Mouse (Mus musculus) embryo, embryonic 11.5 days (tissue): ENCODE data around the gene Marveld2.

Experiments
- DNase-seq: peaks from one replicate; pipeline ENCODE4 v3.0.0-alpha.2; 2012; ENCODE audit warnings: low read depth, low spot score

Marveld2 gene

GRCm38 (mm10) chr13:100600317-100600716 is 16.5 kb downstream of the Marveld2 start:
- no peak for DNase-seq

DNA sequence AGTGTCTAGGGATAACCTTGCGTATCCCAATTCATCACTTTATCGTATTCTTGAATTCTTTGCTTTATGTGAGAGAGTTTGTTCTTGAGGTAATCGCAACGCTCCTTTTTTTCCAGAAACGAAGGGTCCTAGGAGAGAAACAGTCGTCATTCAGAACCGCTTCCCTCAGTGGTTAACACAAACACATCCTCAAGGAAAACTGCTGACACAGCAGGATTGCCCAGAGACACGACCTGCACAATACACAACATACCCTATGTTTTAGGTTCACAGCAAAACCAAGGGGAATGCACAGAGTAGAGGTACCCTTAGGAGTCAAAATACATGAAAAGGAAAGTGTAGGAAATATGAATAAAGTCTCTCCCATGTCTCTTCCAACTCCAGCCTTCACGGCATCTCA is 19.5 kb downstream of the Marveld2 start:
- no peak for DNase-seq

- no peak for DNase-seq
Observed at GRCm38 (mm10) chr13:100595552-100595885, 21.3 kb downstream of the Marveld2 start.

- DNase-seq = no peak
Observed at GRCm38 (mm10) chr13:100594838-100595551, 21.8 kb downstream of the Marveld2 start.

DNA sequence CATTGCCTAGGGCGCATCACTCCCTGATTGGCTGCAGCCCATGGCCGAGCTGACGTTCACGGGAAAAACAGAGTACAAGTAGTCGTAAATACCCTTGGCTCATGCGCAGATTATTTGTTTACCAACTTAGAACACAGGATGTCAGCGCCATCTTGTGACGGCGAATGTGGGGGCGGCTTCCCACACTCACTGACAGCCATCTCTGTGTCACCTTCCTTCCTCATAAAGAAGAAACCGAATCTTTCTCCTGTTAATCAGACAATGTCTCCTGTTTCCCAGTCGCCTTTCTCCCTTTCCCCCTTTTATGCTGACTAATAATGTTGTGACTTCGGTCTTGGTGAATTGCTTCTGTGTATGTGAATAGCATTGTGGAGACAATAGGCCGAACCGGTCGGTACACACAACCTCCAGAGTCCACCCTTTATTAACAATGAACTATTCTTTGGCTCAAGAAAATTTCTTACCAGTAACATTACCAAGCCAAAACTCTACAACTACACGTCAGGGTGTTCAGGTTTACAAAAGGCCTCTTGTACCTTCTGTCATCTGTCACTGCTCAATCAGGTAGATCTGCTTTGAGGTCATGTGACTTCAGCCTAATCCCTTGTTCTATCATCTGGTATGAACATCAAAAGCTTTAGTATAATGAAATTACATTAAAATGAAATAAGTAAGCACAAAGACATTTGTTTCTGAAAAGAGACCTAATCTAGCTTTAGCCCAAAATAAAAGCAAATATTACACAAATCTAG is 22.6 kb downstream of the Marveld2 start:
- DNase-seq = no peak

DNA sequence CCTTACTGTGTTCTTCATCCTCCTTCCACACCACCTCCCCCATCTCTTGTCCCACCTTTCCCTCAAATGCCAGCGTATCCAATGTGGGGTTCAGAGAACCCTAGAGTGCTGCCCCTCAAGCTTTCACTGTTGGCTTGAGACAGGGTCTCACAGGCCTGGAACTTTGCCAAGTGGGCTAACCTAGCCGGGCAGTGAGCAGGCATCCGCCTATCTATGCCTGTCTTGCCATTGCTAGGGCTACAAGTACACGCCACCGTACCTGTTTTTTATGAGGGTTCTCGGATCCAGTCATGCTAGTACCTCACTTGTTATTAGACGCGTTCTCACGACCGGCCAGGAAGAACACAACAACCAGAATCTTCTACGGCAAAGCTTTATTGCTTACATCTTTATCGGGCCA is 28.1 kb downstream of the Marveld2 start:
- DNase-seq = no peak

- no peak for DNase-seq
Observed at GRCm38 (mm10) chr13:100582144-100582543, 34.6 kb downstream of the Marveld2 start.

DNA sequence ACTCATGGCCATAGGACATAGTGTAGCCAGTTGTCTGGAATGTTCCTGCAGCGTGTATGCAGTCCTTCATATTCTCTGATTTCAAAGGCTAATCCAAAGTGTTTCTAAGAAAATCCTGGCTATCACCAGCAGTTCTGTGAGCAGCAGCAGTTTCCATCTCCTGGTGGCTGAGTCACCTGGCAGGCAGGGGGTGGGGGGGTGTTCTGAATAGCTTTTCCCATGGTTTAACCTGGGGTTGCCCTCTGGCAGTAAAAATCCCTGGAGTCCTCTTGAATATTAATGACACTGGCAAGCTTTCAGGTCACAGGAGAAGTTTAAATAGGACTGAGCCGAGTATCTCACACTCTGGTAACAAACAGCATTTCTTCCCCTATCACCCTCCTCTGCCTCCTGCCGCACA is 35.1 kb downstream of the Marveld2 start:
- DNase-seq = no peak

DNA sequence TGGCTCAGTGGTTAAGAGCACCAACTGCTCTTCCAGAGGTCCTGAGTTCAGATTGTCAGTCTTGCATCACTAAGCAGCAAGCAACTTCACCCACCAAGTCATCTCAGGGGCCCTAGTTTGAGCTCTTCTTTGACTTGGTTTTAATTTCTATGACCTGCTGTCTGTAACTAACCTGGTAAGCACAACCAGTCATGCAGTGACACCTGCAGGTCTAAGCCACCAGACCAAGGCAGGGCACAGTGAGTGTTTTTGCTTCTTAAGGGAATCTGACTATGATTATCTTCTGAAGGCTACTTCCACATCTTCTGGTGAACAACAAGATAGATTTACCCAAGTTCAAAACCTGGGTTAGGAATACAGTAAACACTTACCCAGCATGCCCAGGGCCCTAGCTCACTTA is 36.8 kb downstream of the Marveld2 start:
- no peak for DNase-seq

- DNase-seq = no peak
Observed at GRCm38 (mm10) chr13:100579220-100579619, 37.6 kb downstream of the Marveld2 start.

GRCm38 (mm10) chr13:100575950-100576349 is 40.8 kb downstream of the Marveld2 start:
- no peak for DNase-seq

- DNase-seq = no peak
Observed at GRCm38 (mm10) chr13:100570713-100571112, 46.1 kb downstream of the Marveld2 start.

DNA sequence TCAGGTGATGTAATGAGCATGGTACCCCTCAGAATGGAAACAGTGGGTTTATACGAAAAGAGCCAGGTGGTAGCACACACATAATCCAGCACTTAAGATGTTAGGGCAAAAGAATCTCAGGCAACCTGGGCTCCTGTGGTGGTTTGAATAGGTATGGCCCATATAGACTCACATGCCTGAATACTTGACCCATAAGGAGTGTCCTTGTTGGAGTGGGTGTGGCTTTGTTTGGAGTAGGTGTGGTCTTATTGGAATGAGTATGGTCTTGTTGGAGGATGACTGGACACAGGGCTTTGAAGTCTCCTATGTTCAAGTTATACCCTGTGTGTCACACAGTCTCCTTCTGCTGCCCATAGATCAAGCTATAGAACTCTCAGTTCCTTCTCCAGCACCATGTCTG is 48.4 kb downstream of the Marveld2 start:
- no peak for DNase-seq

- no peak for DNase-seq
Observed at GRCm38 (mm10) chr13:100559449-100559848, 57.3 kb downstream of the Marveld2 start.

DNA sequence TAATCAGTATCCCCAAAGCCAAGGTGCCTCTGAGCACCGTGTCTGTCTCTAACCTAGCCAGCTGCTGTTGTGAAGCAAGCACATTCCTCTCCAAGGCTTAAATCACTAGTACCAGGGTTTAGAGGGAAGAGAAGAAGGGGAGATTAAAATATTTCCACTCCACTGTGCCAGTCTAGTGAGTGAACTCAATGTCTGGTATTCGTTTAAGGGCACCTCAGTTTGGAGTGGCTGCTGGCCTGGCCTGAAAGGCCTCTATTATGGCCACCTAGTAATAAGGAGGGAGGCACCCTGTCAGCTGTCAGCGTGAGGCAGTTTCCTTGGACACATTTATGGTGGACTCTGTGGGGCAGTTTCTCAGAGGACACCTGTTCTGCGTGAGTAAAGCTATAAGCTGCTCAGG is 59.8 kb downstream of the Marveld2 start:
- DNase-seq = no peak

- DNase-seq = no peak
Observed at GRCm38 (mm10) chr13:100553042-100553437, 63.7 kb downstream of the Marveld2 start.

GRCm38 (mm10) chr13:100552369-100553041 is 64.3 kb downstream of the Marveld2 start, which contains the start of gene Ocln:
TSS of gene Ocln (minus strand) at chr13:100552718.
- DNase-seq = no peak

DNA sequence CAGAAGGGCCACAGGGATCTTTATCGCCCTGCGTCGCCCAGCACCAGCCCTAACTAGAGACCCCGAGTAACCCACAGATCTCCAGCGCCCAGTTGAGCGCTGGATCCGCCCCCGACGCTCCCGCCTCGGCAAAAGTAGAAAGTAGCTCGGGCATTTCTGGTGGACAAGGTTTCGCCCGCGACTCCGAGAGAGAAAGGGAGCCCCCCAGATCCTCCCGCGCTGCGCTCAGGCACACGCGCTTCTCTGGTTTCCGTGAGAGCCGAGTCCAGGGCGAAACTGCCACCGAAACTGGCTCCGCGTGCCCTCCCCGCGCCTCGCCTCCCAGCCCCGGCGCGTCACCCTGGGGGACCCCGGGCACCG is 64.8 kb downstream of the Marveld2 start:
- DNase-seq = no peak

GRCm38 (mm10) chr13:100551371-100552008 is 65.3 kb downstream of the Marveld2 start:
- DNase-seq = no peak

DNA sequence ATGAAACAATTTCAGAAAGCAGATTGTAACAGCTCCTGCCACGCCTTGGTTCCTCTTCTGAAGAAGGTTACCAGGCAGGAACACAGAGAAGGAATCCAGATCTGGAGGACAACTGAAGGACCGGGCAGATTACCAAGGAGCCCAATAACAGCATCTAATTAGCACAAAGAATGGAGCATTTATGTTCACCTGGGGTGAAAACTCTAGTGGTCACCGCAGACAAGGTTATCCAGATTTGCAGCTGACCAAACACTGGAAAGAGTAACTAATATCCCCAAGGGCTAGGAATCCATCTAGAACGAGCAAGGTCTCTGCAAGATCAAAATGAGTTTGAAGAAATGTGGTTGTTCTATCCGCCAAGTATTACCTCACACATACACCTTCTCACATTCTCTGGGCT is 69.5 kb downstream of the Marveld2 start:
- no peak for DNase-seq
